Mouse (Mus musculus) brain, embryonic 18.5 days (tissue): ENCODE measurements around the gene Snx7.

Source experiments
- DNase-seq: peaks from one replicate; pipeline ENCODE4 v3.0.0-alpha.2; 2012; ENCODE audit warnings: low read depth, low spot score

Gene Snx7

GRCm38 (mm10) chr3:117817635-117818034 lies 51.1 kb downstream of the Snx7 start:
- no peak for DNase-seq

GRCm38 (mm10) chr3:117814218-117814617 lies 54.5 kb downstream of the Snx7 start:
- no peak for DNase-seq

GRCm38 (mm10) chr3:117812135-117812534 lies 56.6 kb downstream of the Snx7 start:
- DNase-seq: no peak

- DNase-seq: no peak
Observed at GRCm38 (mm10) chr3:117805782-117806181, 63.0 kb downstream of the Snx7 start.

GRCm38 (mm10) chr3:117794501-117794900 lies 74.2 kb downstream of the Snx7 start:
- DNase-seq: no peak

- no peak for DNase-seq
Observed at GRCm38 (mm10) chr3:117791951-117792350, 76.8 kb downstream of the Snx7 start.

GRCm38 (mm10) chr3:117791273-117791672 lies 77.5 kb downstream of the Snx7 start:
- no peak for DNase-seq

- DNase-seq: peak; percentile 55
Observed at GRCm38 (mm10) chr3:117788800-117789693, 79.7 kb downstream of the Snx7 start.

- DNase-seq: no peak
Observed at GRCm38 (mm10) chr3:117787247-117787646, 81.5 kb downstream of the Snx7 start.

GRCm38 (mm10) chr3:117752151-117752757 lies 116.5 kb downstream of the Snx7 start:
- DNase-seq: no peak

GRCm38 (mm10) chr3:117751665-117752064 lies 117.1 kb downstream of the Snx7 start:
- no peak for DNase-seq

- DNase-seq: no peak
Observed at GRCm38 (mm10) chr3:117749256-117749655, 119.5 kb downstream of the Snx7 start.

GRCm38 (mm10) chr3:117739760-117740159 lies 129.0 kb downstream of the Snx7 start:
- DNase-seq: no peak

- no peak for DNase-seq
Observed at GRCm38 (mm10) chr3:117732661-117733060, 136.1 kb downstream of the Snx7 start.
